Mouse (Mus musculus) right cerebral cortex, postnatal 10 days (tissue): ENCODE data around the gene Aamp.
"Not testable (repeated sequence)": the region's sequence is repeated elsewhere in the genome, so short reads cannot be mapped to it uniquely, and the experiment has no call there.

Experiments
- DNase-seq, 2 experiments: peaks; one replicate each; pipeline ENCODE4 v3.0.0; 2021; ENCODE audit warnings: low spot score in 2 of 2

The Aamp gene

GRCm38 (mm10) chr1:74284543-74285160 is at the start of gene Aamp, which contains the start of gene Pnkd:
Aamp (minus strand) TSS chr1:74284738.
Pnkd (plus strand) TSS chr1:74284930.
- peak; percentile 100 for DNase-seq

DNA sequence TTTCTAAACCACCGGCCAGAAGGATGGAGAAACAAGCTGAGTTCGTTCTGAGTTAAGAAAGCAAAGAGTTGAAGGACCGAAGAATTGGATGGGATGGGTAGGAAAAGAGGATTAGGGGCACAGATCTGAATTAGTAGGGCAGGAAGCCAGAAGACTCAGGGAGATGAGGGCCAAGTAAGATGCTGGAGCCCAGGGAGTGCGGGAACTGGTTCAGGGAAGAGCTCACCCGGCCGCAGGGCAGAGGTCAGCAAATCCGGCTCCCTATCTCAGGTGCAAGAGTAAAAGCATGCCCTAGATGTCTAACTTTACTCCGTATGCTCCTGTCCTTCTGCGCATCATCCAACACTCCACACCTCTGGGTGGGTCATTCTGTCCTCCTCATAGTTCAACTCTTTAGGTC is 48.4 kb upstream of the Aamp start:
- no peak for DNase-seq

DNA sequence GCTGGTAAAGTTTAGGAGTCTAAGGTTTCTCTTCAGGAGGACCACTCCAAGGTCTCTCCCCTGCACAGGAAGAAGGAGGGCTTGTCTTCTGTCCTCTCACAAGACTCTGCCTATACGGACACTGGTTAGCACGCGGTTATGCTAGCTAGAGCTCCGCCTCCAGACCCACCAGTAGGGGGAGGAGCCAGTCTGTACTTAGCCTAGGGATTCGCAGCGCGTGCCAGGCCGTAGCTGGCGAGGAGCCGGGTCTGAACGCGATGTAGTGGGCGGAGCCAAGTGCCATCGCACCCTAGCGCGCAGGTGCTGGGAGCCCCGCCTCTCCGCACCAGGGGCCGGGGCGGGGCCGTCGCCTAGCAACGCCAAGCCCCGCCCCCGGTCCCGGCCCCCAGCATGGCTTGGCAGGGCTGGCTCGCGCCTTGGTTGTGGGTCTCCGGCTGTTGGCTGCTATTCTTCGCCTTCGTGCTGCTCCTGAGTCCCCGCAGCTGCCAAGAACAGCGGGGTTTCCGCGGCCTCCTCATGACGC is 47.8 kb upstream of the Aamp start:
- peak; percentile 97 for DNase-seq

- no peak for DNase-seq
Measured at GRCm38 (mm10) chr1:74331046-74331681, 46.6 kb upstream of the Aamp start.

GRCm38 (mm10) chr1:74329899-74330431 is 45.4 kb upstream of the Aamp start:
- DNase-seq, result no peak

DNA sequence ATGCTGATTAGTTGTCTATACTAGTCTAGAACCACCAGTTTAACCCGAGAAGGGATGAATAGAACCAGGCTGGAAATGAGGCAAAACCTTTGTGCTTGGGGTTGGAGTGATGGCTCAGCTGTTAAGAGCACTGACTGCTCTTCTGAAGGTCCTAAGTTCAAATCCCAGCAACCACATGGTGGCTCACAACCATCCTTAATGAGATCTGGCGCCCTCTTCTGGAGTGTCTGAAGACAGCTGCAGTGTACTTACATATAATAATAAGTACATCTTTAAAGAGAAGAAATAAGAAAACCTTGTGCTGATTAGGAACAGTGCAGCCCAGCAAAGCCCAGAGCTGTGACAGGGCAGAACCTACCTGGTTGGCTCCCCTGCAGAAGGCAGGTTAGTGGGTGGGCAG is 42.4 kb upstream of the Aamp start:
- DNase-seq, result not testable (repeated sequence)

DNA sequence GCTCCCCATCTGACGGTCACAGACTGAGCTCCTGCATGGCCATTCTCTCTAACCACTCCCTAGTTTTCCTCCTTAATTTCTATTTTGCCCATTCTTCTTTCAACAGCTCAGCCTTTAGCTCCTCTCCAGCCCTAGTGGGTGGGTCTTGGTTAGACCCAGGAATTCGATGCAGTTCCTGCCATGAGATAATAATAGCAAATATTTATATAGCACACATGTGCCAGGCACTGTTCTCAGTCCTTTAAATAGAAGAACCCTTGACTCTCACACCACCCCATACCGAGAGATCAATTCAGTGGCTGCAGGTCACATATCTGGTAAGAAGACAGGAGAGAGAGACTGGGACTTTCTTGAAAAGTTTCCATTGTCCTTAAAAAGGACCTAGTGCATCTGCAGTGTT is 36.9 kb upstream of the Aamp start:
- no peak for DNase-seq

DNA sequence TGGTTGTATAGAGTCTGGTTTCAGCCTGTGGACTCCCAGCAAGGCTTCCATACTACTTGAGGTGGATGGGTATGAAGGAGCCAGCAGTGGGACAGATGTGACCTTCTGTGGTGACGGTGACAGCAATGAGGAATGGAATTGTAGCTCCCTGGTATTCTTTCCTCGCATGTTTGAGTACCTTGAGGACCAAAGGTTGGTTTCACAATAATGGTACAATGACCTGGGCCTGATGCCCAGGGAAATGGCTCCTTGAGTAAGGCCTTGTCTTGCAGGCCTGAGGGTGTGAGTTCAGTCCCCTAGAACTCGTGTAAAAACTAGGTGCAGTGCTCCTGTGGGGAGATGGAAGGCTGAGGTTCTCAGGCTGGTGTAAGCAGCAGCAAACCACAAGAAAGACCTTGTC is 34.2 kb upstream of the Aamp start:
- no peak for DNase-seq

DNA sequence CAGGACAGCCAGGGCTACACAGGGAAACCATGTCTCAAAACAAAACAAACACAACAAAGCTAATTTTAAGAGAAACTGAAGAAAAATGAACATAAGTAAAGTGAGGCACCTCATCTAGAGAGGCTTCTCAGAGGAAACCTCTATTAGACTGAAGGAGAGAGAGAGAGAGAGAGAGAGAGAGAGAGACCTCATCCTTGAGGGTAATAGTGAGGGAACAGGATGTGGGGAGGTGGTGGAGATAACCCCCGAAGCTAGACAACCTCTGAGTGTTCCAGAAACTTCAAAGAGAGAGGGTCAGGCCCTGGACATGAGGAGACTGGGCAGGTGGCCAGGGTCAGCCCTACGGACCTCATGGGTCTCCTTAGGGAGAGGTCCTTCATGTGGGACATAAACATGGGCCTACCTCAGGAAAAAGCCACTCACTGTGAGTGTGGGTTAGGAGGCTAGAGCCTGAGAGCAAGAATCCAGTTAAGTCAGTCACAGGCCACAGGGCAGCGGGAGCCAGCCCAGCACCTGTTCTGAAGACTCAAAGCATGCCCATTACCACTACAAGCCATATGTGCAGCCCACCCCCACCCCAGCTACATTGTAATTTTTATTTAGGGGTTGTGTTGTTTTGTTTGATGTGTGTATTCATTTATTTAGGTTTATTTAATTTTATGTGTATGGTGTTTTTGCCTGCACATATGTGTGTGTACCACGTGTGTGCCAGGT is 31.7 kb upstream of the Aamp start:
- no peak for DNase-seq

- no peak for DNase-seq
Measured at GRCm38 (mm10) chr1:74314796-74315195, 30.3 kb upstream of the Aamp start.

DNA sequence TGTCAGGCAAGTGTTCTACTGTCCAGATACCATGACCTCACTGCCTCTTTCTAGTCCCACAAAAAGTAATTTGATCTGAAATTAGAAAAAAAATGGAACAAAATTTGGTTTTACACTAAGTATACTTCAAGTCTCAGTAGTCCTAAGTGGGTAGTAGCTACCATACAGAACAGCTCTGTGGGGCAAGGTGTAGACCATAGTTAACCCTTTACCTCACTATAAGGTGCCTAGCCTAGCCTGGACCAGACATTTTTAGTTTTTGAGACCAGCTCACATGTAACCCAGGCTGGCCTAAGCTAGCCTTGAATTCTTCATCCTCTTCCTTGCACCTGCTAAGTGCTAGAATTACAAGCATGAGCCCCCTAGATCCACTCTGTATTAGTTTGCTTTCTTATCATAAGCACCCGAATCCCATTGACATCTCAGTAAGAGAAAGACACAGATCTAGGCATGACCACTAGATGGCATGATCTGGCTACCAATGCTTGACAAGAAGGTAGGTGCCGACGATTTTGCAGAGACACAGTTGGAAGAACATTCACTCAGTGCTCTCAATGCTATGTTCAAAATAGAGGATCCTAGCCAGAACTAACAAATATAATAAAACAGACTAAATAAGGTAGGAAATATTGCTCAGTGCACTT is 28.6 kb upstream of the Aamp start:
- peak; percentile 85 for DNase-seq

DNA sequence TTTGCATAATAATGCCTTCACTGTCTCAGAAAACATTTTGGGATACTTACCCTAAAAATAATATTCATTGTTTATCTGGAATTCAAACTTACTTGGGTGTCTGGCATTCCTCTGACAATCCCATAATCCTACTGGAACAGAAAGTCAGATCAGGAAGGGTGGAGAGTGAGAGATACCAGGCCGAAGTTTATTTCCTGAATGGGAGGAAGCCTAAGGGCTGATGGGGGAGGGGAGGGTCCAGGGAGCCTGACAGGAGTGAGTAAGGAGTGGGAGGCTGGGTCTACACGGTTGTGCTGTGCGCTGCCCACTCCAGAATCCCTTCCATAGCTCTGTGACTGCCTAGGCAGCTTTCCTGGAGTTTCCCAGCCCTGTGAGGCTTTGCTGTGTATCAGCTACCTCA is 25.2 kb upstream of the Aamp start:
- DNase-seq, result no peak

- no peak for DNase-seq
Measured at GRCm38 (mm10) chr1:74308001-74308964, 23.7 kb upstream of the Aamp start.

- DNase-seq, result no peak
Measured at GRCm38 (mm10) chr1:74307146-74307545, 22.6 kb upstream of the Aamp start.

DNA sequence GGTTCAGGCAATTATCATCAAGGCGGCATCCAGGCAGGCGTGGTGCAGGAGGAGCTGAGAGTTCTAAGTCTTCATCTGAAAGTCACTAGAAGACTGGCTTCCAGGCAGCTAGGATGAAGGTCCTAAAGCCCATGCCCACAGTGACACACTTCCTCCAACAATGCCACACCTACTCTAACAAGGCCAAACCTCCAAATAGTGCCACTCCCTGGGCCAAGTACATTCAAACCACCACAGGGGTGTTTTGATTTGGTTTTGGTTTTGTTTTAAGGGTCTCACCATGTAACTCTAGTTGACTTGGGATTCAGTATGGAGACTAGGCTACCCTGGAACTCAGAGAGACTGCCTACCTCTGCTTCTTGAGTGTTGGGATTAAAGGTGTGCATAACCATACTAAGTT is 21.0 kb upstream of the Aamp start, which contains the start of gene Tmbim1:
Tmbim1 (minus strand) TSS at position 101 of the 400 bp plus-strand sequence.
- no peak for DNase-seq

GRCm38 (mm10) chr1:74304946-74305345 is 20.4 kb upstream of the Aamp start:
- no peak for DNase-seq

DNA sequence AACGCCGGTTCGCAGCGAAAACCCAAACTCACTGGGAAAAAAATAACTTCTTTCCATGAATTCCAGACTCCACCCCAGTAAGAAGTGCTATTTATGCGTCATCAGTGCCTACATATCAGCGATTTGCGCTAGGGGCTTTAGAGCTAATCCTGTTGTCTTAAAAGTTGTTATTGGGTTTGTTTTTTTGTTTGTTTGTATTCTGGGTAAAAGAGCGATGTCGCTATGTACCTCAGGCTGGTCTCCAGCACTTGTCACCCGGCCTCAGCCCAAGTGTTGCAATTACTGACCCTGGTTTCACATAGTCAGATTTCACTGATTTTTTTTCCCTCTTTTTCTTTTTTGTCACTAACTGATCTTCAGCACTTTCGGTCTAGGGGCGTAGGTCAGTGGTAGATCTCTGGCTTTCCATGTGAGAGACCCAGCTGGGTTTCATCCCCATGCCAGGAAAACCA is 19.8 kb upstream of the Aamp start:
- DNase-seq, result no peak

GRCm38 (mm10) chr1:74303509-74304338 is 19.2 kb upstream of the Aamp start:
- peak; percentile 61 to 66 for DNase-seq

DNA sequence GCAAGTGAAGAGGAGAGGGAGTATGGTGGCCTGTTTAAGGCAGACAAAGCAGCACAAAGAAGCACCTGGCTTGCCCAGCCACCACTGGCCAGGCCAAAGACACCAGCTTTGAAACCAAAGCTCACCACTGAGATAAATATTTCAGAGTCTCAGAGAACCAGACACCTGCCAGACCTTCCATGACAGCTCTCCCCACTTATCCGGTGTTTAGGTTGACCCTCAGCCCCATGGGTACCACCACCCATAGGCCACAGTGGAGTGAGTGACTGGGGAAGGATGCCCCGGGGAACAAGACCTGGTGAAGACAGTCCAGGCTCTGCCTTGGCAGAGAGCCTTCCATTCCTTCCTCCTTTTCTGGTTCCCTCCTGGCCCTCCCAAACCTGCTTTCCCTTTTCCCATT is 18.3 kb upstream of the Aamp start:
- no peak for DNase-seq

DNA sequence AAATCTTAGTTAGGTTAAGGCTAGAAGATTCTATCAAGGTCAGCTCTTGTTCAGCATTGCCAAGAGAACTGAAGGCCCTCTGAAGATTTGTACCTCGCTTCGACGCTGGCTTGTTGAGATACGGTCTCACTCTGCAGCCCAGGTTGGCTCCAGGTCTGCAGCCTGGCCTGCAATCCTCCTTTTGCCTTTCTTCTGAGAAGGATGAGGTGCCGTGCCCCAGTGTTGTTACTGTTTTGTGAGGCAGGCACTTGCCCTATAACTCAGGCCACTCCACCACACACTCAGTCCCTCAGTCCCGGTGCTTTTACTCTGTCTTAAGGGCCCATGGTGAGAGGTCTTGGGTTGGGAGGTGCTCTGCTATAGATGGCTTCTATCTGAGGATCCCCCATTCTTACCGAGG is 17.7 kb upstream of the Aamp start:
- DNase-seq, result no peak
